Mouse (Mus musculus) left cerebral cortex, postnatal 36 days (tissue): Measurements from ENCODE around the gene Yipf7. TPM values are rescaled to one million over a fixed set of nuclear protein-coding genes. Genes with fewer than 3 reads are reported as not detected.
A peak's percentile ranks its signal among the peaks of the same experiment; 100 is the strongest.

Experiments used
- DNase-seq, 2 experiments: peaks; one replicate each; pipeline ENCODE4 v3.0.0; 2021 to 2022; ENCODE audit warnings: low spot score in 2 of 2, mixed read lengths in 1 of 2
- intact Hi-C: fragments of 180-260 bp; cut with DNase I; formaldehyde crosslinking; loops from one replicate; pipeline ENCODE4 v1.15.1; 2025
- total RNA-seq, 2 experiments: library from RNA; stranded (reverse); gene quantifications; 2 replicates each; pipeline ENCODE4 v1.2.3; 2021

Yipf7 gene
- not detected for total RNA-seq

- no peak for DNase-seq
- intact Hi-C loops: no loop called here
Observed at GRCm38 (mm10) chr5:69542489-69542888, at the start of gene Yipf7. Gene Yipf7 (minus strand): TSS chr5:69542648.

GRCm38 (mm10) chr5:69591640-69592461 lies 49.4 kb upstream of the Yipf7 start, which contains the start of gene Gnpda2:
Gene Gnpda2 (minus strand): TSS chr5:69592340.
- intact Hi-C loops: loop anchor here (10.0 kb wide), 1 partner anchor 1503 kb away; the partner anchor contains the start of gene Gabra2
- peak; percentile 87 for DNase-seq

- intact Hi-C loops: no loop called here
- no peak for DNase-seq
Observed at GRCm38 (mm10) chr5:69557404-69557935, 15.0 kb upstream of the Yipf7 start.

DNA sequence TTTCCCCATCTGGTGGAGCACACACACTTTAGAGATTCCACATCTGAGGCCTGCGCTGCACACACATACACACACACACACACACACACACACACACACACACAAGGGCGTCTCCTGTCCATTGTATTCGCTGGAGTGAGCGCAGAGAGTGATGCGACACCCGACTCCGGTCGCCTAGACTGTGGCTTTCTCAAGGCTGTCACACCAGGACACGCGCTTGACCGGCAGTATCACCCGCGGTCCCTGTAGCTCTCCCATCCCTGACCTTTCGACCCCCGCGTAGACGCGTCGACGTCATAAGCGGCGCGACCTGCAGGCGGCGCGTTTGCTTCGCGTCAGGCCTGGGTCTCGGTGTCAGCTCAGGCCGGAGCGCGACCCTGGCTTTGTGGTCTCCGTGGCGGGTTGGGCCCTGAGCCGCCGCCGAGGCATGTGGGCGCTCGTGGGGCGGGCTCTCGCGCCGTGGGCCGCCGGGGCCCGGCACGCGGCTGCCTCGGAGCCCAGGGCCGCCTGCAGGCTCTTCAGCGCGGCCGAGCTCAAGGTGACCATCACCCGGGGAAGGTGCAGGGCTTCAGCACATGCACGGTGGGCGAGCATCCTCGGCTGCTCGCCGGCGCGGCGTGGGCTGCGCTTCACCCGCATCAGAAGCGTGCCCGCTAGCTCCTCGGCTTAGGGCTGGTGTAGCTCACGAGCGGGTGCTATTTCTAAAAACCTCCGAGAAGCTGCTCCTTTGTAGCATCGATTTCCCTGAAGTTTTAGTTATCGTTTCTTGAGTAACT lies 14.4 kb upstream of the Yipf7 start, which contains the start of gene Guf1:
TSS of gene Guf1 (plus strand) at position 296 of the 776 bp plus-strand sequence.
- peak; percentile 96 to 98 for DNase-seq
- intact Hi-C loops: no loop called here

DNA sequence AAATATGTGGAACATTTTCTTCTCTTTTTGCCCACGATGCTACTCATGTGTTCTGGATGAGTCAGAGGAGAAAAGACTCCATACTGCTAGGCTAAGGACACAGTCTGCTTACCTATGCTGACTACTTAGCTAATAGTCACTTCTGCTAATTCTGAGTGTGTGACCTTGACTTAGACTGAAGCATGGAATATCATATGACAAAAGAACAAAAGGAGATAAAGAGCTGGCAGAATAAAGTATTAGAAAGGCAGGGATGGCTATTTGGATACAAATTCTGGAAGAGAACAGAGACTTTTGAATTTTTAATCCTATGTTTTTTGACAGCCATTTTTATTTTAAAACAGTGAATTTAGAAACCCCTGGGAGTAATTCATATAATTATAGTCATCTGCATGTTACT lies 768 bp downstream of the Yipf7 start:
- intact Hi-C loops: no loop called here
- no peak for DNase-seq

GRCm38 (mm10) chr5:69523944-69524343 lies 18.5 kb downstream of the Yipf7 start:
- intact Hi-C loops: loop anchor here (5.0 to 10.0 kb wide), 2 partner anchors 179 to 1392 kb away; partner anchors contain the start of gene Kctd8
- DNase-seq: no peak

- intact Hi-C loops: loop anchor here (5.0 to 10.0 kb wide), 2 partner anchors 177 to 1390 kb away; partner anchors contain the start of gene Kctd8
Observed at GRCm38 (mm10) chr5:69522064-69522463, 20.4 kb downstream of the Yipf7 start.

GRCm38 (mm10) chr5:69520661-69521278 lies 21.7 kb downstream of the Yipf7 start:
- intact Hi-C loops: loop anchor here (2.0 to 10.0 kb wide), 3 partner anchors 176 to 1388 kb away; partner anchors contain the start of gene Kctd8
- peak; percentile 19 to 53 for DNase-seq

More at GRCm38 (mm10) chr5:69522064-69522463, 20.4 kb downstream of the Yipf7 start:
- DNase-seq: no peak

DNA sequence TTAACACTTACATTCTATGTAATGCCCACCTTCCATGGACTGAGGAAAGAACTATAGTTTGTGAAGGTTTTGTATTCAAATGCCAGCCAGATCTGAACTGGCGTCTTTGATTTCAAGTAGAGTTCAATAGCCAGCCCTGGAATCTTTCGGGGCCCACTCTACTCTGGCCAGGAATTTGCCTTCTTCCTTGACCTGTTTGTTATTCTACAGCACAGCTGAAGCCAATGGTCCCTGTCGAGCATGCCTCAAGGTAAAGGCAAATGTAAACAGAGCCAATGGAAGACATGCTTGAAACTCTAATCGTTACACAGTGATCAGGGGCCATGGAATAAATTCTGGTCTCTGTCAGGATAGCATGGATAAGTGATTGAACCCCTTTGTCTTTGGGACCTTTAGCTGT lies 30.2 kb downstream of the Yipf7 start:
- DNase-seq: no peak
- intact Hi-C loops: no loop called here

DNA sequence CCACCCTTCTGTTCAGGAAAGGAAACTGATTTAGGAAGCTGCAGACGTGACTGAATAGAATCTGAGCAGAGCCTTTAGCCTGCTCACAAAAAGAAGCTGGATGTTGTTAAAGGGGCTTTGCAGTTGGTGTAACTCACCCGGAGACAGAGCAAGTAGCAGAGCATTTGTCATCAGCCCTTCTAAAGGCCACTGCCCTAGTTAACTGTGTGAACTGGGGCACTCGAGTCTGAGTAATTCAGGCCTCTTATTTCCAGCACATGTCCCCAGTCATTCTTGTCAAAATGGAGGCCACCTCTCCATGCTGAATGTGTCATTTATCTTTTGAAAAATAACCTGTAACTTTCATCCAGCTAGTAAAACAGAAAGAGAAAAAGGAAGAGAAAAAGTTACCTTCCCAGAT lies 30.8 kb downstream of the Yipf7 start:
- intact Hi-C loops: no loop called here
- DNase-seq: no peak

DNA sequence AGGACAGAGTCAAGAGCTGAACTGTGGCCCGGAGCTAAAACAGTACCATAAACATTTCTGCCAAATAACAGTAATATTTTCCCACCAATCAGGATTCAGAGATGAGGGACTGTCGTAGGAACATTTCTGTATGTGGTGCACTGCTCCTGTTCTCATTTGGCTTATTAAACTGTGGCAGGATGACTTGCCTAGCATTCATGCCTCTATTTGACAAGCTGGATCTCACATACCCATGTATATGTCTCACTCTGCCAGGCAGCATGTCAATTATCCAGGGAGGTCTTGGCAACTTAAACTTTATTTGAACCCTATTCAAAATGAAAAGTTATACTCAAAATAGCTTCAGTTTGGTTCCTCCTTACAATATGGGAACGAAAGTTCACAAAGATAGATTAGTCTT lies 35.4 kb downstream of the Yipf7 start:
- intact Hi-C loops: no loop called here
- no peak for DNase-seq

- DNase-seq: no peak
- intact Hi-C loops: no loop called here
Observed at GRCm38 (mm10) chr5:69489046-69489445, 53.4 kb downstream of the Yipf7 start.

DNA sequence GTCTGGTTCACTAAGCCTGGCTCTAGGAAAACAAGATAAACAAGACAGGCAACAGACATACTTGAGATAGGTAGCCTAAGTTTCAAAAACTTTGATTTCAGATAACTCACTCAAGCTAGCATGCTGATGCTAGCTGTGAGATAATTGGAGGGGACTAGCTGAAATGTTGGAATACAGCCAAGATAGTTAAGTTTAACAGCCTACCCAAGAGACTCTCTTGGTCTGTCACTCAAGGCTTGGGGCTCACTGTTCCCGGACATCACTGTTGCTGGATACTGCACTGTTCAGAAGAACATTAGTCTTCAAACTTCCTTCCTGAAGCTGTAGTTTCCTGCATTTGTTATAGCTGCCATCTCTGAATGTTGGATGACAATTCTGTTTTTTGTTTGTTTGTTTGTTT lies 74.9 kb downstream of the Yipf7 start:
- no peak for DNase-seq
- intact Hi-C loops: no loop called here

Other genes starting within 250 kb of the Yipf7 start
- 1 to 10 TPM; 8.4 to 9.0 TPM for gene Kctd8, start 201.0 kb downstream of the Yipf7 start, total RNA-seq
- gene Guf1, start 14.3 kb upstream of the Yipf7 start, total RNA-seq: 10 to 100 TPM; 19.7 to 29.1 TPM
- gene Gnpda2, start 49.7 kb upstream of the Yipf7 start, total RNA-seq: 10 to 100 TPM; 18.6 to 21.9 TPM